Mouse (Mus musculus) cerebral cortex, adult 2 months (tissue): ENCODE data around the gene Cptp.

ENCODE experiments used
- WGBS: fragments of 180-500 bp; shearing (Covaris S2); methylation state at CpG from one replicate; pipeline ENCODE4 v1.1.7; 2018; 5-methylcytosine and 5-hydroxymethylcytosine counted together

Cptp gene

DNA sequence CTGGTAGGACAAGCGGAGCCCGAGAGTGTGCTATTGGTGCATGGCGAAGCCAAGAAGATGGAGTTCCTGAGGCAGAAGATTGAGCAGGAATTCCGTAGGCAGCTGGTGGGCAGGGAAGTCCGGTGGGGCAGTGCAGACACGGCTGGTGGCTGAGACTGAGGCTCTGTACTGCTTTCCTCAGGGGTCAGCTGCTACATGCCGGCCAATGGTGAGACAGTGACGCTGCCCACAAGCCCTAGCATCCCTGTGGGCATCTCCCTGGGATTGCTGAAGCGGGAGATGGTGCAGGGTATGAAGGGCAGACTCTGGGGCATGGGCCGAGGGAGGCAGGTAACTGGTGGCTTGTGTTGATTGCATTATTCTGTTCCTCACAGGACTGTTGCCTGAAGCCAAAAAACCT lies 18.4 kb upstream of the Cptp start:
- WGBS = 78% methylated on average over 10 of the region's 10 CpGs

DNA sequence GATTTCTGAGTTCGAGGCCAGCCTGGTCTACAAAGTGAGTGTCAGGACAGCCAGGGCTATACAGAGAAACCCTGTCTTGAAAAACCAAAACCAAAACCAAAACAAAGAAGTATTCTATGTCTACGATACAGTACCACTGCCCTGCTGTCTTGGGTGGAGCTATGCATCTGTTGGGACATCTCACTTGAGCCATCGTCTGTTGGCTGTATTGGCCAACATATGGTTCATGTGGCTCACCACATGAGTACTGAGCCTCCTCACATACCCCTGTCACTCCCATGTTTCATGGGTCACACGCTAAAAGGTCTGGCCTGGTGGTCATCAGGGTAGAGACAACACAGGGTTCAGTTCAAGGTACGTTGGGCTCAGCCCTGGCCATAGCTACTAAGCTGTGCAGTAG lies 17.1 kb upstream of the Cptp start:
- whole genome bisulfite sequencing = 93% methylated on average over 5 of the region's 5 CpGs

GRCm38 (mm10) chr4:155883587-155883986 lies 14.3 kb upstream of the Cptp start:
- 74% methylated on average over 3 of the region's 3 CpGs for WGBS

GRCm38 (mm10) chr4:155871404-155871803 lies 2.2 kb upstream of the Cptp start:
- 94% methylated on average over 7 of the region's 7 CpGs for WGBS

DNA sequence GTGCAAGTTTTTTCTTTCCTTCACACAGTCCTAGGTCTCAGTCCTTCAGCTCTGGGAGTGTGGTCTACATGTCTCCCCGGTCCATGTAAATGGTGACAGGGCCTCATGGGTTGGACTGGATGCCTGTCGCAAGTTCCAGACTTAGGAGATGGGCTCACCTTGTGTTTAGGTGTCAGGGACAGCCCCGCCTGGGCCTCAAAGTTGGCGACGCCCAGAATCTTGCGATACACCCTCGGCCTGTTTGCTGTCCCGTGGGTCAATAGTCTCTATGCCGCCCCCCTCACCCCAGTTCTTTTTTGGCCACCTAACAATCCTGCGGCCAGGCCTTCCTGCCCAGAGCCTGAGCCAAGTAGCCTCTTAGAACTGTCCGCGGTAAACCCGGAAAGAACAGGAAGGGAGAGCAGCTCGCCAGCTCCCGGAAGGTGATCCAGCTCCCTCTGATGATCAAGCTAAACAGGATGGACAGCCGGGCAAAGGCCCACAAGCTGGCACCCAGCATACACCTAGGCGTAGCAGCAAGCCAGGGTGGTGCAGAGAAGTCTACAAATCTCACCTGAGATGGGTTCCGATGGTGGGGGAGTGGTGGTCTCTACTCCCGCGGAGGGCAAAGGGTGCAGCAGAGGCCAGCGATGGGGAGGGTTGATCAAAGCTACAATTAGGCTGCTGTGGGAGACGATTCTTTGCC lies 484 bp downstream of the Cptp start:
- 6% methylated on average over 22 of the region's 22 CpGs for WGBS

- 71% methylated on average over 5 of the region's 5 CpGs for WGBS
Observed at GRCm38 (mm10) chr4:155863001-155863400, 6.2 kb downstream of the Cptp start, which contains the start of gene Tas1r3. Gene Tas1r3 (minus strand): TSS chr4:155863362.

DNA sequence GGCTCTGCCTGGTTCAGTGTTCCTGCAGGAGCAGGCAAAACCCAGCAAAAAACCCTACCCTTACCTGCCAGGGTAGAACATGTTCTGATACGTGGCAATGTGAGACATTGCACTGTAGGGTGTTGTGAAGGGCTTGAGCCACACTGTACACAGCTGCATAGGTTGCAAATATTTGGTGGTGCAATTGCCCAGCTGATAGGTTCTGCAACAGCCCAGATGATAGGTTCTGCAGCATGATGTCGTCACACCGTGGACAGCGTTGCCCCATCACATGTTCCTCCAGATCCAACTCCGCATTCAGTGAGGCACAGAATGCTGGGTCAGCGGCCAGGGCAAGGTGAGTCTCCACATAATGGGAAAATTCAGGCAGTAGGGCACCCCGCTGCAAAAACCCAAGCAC lies 7.5 kb downstream of the Cptp start:
- WGBS = 86% methylated on average over 7 of the region's 7 CpGs

DNA sequence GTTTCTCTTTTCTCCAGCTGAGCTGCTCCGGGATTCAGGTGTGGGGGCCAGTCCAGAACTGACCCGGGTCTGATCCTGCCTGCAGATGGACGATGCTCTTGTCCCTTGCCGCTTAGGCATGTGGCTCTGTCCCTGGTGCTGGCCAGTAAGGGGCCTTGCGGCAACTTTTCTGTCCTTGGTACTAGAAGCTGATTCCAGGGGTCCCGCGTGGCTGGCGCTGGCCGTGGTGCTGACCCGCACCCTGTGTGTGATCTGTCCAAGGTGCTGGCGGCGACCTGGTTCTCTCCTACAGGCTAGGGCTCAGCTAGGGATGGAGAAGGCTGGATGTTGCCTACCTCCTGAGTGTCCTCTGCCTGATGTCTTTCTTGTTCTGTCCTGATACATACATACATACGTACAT lies 9.9 kb downstream of the Cptp start:
- WGBS = 38% methylated on average over 13 of the region's 13 CpGs

DNA sequence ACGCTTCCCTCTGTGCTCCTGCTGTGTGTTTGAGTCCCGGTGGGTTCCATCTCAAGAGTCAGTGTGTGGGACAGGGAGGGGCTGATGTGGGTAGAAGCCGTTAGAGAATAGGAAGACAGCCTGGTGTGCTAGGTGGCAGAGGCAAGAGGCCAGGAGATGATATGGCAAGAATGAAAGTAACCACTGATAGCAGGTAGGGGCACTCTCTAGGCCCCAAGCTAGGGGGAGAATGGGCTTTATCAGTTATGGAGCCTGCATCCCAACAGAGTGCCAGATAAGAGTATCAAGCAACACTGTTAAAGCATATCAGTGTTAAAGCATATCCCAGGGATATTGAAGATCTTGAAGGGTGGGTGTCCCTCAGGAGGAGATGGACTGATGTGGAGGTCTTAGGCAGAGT lies 12.4 kb downstream of the Cptp start:
- WGBS = 56% methylated on average over 3 of the region's 3 CpGs

- WGBS = 81% methylated on average over 12 of the region's 12 CpGs
Observed at GRCm38 (mm10) chr4:155856071-155856470, 13.2 kb downstream of the Cptp start.

GRCm38 (mm10) chr4:155854991-155855390 lies 14.2 kb downstream of the Cptp start:
- 92% methylated on average over 12 of the region's 12 CpGs for WGBS

DNA sequence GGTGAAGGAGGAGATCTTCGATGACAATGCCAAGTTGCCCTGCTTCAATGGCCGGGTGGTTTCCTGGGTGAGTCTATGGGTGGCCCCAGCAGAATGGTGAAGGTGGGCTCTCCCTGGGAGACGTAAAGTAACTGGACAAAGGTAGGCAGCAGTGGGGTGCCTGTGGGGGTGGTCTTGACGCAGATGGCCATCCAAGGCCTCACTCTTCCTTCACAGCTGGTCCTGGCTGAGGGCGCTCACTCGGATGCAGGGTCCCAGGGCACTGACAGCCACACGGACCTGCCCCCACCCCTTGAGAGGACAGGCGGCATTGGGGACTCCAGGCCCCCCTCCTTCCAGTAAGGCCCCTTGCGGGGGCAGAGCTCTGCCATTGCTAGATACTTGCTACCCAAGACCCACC lies 15.8 kb downstream of the Cptp start:
- WGBS = 88% methylated on average over 9 of the region's 9 CpGs

DNA sequence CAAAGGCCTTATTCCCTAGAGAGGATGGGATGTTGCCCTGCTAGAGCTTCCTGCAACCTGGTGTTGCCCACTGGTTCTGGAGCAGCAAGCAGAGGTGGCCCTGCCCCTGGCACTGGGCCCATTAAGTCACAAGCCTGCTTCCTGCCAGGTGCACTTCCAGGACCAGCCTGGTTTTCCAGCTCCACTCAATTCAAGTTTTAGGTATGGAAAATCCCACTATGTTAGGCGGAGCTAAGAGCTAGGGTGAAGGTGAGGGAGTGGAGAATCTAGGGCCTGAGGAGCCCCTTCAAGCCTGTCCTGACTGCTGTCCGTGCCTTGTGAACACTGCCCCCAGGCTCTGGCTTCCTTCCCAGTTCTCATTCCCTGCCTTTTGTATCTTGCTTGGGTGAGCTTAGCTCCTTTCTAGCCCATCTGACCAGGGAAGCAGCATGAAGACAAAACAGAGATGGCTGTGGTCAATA lies 17.3 kb downstream of the Cptp start:
- 55% methylated on average over 2 of the region's 2 CpGs for WGBS

DNA sequence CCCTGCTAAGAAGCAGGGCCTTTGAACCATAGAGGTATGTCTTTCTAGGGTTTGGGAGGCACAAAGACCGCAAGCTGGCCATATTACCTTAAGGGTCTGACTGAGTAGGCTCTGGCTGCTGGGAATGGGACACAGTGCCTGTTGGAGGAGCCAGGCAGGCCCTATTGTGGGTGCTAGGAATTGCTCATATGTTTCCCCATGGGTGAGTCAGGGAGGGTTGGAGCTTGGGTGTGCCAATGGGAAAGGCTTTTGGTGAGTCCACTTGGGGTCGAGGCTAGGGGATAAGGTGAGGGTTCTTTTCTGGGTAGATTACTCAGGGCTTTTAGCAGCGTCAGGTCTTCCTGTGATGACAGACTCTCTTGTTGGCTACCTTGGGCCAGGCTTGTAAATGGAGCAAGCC lies 17.9 kb downstream of the Cptp start:
- WGBS = 86% methylated on average over 3 of the region's 3 CpGs

DNA sequence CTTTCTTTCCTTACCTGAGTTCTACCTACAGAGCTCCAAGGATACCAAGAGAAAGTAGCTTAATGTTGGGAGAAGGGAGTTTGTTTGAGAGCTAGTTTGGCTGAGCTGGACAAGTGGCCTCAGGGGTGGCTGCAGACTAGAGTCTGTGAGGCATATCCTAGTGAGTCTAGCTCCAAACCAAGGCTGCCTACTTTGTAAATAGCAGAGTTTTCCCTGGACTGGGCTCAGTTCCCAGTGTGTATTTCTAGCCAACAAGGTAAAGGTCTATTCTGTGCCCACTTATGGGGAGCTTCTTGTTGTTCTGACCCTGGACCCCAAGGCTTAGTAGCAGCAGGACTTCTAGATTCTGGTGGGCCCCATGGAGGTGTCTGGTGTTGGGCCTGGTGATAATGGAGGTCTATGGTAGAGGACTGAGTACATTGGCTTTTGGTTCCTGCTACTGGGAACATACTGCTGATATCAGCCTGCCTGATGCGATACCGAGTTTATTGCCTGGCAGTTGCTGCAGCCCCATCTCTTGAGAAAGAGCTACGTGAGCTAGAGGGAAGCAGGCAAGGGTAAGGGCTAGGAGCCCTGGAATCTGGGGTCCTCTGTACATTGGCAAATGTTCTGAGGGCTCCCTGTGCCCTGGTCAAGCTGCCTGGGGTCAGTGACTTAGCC lies 19.3 kb downstream of the Cptp start:
- WGBS = 85% methylated on average over 3 of the region's 3 CpGs

DNA sequence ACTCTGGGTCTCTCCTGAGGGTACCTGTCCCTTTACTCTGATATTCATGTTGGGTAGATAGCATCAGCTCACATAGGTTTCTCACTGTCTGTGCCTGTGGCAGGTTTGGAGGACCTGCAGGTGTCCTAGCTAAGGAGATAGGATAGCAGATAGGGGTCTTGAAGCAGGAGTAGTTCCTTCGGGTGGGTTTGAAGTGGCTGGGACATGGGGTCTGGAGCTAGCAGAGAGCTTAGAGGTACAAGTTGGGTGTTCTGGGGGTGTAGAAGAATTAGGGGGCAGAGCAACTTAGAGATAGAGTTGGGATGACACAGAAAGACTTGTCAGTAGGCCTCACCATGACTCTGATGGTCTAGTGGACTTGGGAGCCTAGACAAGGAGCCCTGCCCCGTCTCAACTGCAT lies 19.8 kb downstream of the Cptp start:
- WGBS = 91% methylated on average over 2 of the region's 2 CpGs

GRCm38 (mm10) chr4:155848434-155849095 lies 20.7 kb downstream of the Cptp start:
- 59% methylated on average over 7 of the region's 7 CpGs for WGBS

DNA sequence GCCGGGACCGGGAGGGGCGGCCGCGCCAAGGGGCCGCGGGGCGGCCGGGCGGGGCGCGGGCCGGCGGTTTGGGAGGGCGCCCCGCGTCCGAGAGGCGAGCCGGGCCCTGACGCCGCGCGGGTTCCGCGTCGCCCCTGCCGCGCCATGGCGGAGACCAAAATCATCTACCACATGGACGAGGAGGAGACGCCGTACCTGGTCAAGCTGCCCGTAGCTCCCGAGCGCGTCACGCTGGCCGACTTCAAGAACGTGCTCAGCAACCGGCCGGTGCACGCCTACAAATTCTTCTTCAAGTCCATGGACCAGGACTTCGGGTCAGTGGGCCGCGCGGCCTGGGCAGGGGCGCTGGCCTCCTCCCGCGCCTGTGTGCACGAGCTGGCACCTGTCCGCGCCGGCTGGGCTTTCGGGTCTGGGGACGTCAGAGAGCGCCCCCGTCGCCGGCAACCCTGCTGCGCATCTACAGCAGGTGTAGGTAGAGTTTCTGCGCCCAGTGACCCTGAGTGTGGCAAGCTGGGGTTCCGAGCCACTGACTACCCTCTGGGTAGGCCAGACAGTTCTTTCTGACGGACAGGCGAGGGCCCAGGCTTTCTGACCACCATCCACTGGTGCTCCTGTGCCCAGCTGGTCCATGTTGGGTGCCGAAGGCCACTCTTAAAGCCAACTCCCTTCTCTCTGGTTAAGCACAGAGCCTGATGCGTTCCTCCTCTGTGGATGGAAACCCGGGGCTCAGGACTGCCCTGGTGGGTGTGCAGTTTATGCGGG lies 21.5 kb downstream of the Cptp start:
- WGBS = 2% methylated on average over 52 of the region's 69 CpGs

DNA sequence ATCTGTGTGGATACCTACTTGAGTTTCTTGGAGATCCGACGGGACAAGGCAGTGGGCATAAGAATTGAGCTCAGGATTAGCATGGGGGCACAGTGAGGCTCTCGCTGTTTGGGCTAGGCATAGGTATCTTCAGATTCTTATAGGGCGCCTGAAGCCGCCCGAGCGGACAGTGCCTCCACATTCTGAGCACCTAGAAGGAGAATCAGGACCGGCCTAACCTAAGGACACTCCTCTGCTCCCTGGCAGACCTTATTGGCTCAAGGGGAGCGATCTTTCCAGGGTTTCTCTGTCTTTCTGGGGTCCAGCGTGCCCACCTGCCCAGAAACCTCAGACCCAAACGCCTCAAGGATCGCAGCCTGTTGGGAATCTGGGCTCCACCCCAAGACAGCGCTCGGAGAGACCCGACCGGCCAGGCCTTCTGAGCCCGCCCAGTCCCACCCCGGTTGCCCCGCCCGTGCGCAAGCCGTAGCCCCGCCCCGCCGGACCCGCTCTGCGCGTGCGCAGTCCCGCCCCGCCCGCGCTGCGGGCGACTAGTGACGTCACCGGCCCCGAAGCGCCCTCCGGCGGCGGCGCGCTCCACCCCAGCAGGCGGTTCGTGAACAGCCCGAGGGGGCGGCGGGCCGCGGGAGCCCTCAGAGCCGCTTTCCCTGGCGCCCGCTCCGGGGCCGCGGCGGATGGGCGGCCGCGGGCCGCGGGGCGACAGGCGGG lies 22.2 kb downstream of the Cptp start, which contains the start of gene Dvl1:
Gene Dvl1, plus strand, starts transcription at position 532 of the 708 bp plus-strand sequence.
- 2% methylated on average over 65 of the region's 65 CpGs for WGBS

GRCm38 (mm10) chr4:155843231-155843630 lies 26.0 kb downstream of the Cptp start:
- 94% methylated on average over 5 of the region's 5 CpGs for WGBS

GRCm38 (mm10) chr4:155841651-155842270 lies 27.5 kb downstream of the Cptp start:
- WGBS = 60% methylated on average over 38 of the region's 38 CpGs
